In genomic region chr13:63621301-63621700, GRCm38 (mm10) we compare ENCODE assay signal across 15 mouse cellular contexts.
"Had no signal": no experiment of that assay in that cellular context is flagged by ENCODE, and none has a peak within 500 bp of the region (broad histone marks: within the 10 kb centered on the region; RNA-seq: fewer than 3 reads in every experiment).

No protein-coding gene starts in this region.

- H3K9me3 ChIP-seq: liver, embryonic 15.5 days; megakaryocyte, embryonic 14.5 days; midbrain, embryonic 12.5 days; neural tube, embryonic 12.5 days; stomach, embryonic 15.5 days had no signal

- H3K36me3 ChIP-seq: liver, embryonic 15.5 days; midbrain, embryonic 12.5 days; neural tube, embryonic 12.5 days; stomach, embryonic 15.5 days had no signal

- H3K27ac ChIP-seq: liver, embryonic 15.5 days; macrophage; midbrain, embryonic 12.5 days; neural tube, embryonic 12.5 days; stomach, embryonic 15.5 days; stomach, postnatal 0 days had no signal

- DNase-seq: liver, postnatal 0 days; lung, adult 2 months; lung, postnatal 10 days; midbrain, embryonic 14.5 days; right cerebral cortex, postnatal 14 days; thymus, adult 2 months; thymus, postnatal 25 days; thymus, postnatal 4 days had no signal

- H3K9ac ChIP-seq: liver, embryonic 15.5 days; liver, postnatal 0 days; midbrain, embryonic 12.5 days; neural tube, embryonic 12.5 days; stomach, embryonic 15.5 days had no signal

- H3K27me3 ChIP-seq: liver, embryonic 15.5 days; neural tube, embryonic 12.5 days; stomach, embryonic 15.5 days had no signal

- H3K4me2 ChIP-seq: liver, embryonic 15.5 days; midbrain, embryonic 12.5 days; neural tube, embryonic 12.5 days; stomach, embryonic 15.5 days had no signal

- H3K4me1 ChIP-seq: liver, embryonic 15.5 days; midbrain, embryonic 12.5 days; neural tube, embryonic 12.5 days; stomach, embryonic 15.5 days had no signal

- ATAC-seq: liver, postnatal 0 days had no signal

- H3K4me3 ChIP-seq: liver, embryonic 15.5 days; megakaryocyte, embryonic 14.5 days; midbrain, embryonic 12.5 days; neural tube, embryonic 12.5 days; stomach, embryonic 15.5 days had no signal
